Mouse (Mus musculus) splenic B cell, adult 2 months (primary cell): ENCODE results near the gene Zfpm1.

Experiments used
- DNase-seq: peaks from one replicate; pipeline ENCODE4 v3.0.0-alpha.2; 2011; ENCODE audit warnings: low read depth, low spot score
- H3K27me3 ChIP-seq: 2 replicates; pipeline ENCODE4 v1.6.1; 2012; ENCODE audit warnings: mild to moderate bottlenecking, low read length, moderate library complexity, mixed read lengths; ENCODE audit not compliant: control insufficient read depth, poor library complexity, insufficient read depth, severe bottlenecking
- H3K36me3 ChIP-seq: 2 replicates; pipeline ENCODE4 v1.6.1; 2012; ENCODE audit warnings: mild to moderate bottlenecking, low read length, moderate library complexity, mixed read lengths; ENCODE audit not compliant: control insufficient read depth, poor library complexity, insufficient read depth, severe bottlenecking

Gene Zfpm1

GRCm38 (mm10) chr8:122282035-122282358, at the start of gene Zfpm1:
Gene Zfpm1 (plus strand): TSS chr8:122282141.
- Histone ChIP-seq H3K27me3 (no peaks in the 10 kb centered on the region), H3K36me3 (no peaks in the 10 kb centered on the region)
- no peak for DNase-seq

DNA sequence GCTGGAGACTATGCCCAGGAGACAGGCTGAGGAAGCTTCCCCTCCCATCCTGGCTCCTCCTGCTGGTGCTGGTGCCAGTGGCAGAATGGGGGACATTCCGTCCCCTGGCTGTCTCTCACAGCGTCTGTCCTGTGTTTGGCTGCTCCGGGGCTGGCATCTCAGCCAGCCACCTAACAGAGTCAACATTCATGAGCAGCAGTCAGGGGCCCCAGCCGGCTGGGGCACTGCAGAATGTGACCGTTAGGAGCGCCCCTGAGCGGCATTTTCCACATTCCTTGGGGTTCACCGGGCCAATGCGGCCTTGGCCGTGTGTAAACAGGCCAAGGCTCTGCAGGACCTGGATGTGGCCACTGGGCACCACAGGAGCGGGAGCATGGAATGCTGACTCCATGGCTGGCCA, 47.9 kb upstream of the Zfpm1 start:
- Histone ChIP-seq H3K27me3 (no peaks in the 10 kb centered on the region), H3K36me3 (no peaks in the 10 kb centered on the region)
- DNase-seq: no peak

GRCm38 (mm10) chr8:122236521-122236920, 45.4 kb upstream of the Zfpm1 start:
- H3K27me3 ChIP-seq: no peaks in the 10 kb centered on the region
- no peaks in the 10 kb centered on the region for H3K36me3 ChIP-seq
- no peak for DNase-seq

- Histone ChIP-seq H3K27me3 (no peaks in the 10 kb centered on the region), H3K36me3 (no peaks in the 10 kb centered on the region)
- DNase-seq: no peak
Observed at GRCm38 (mm10) chr8:122238225-122238624, 43.7 kb upstream of the Zfpm1 start.

DNA sequence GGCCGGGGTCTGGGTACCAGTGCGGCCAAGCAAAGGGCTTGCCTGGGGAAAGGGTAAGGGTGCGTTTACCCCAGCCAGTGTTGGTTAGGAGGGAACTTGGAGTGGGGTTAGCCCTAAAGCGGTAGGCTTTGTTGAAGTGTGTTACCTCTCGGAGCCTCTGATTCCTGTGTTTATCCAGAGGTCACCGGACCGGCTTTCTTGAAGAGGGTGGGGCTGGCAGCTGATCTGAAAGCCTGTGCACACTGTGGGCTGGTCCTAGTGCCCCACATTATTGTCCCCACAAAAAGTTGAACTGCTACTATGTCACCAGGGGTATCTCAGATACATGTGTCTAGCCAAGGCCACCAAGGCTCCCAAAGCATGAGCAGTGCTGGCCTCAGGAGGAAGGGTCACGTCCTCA, 43.2 kb upstream of the Zfpm1 start:
- Histone ChIP-seq H3K27me3 (no peaks in the 10 kb centered on the region), H3K36me3 (no peaks in the 10 kb centered on the region)
- no peak for DNase-seq

GRCm38 (mm10) chr8:122240241-122241026, 41.5 kb upstream of the Zfpm1 start:
- Histone ChIP-seq H3K36me3 (no peaks in the 10 kb centered on the region), H3K27me3 (no peaks in the 10 kb centered on the region)
- no peak for DNase-seq

GRCm38 (mm10) chr8:122243310-122243709, 38.6 kb upstream of the Zfpm1 start:
- no peaks in the 10 kb centered on the region for H3K36me3 ChIP-seq
- DNase-seq: no peak
- no peaks in the 10 kb centered on the region for H3K27me3 ChIP-seq

GRCm38 (mm10) chr8:122245161-122245560, 36.8 kb upstream of the Zfpm1 start:
- Histone ChIP-seq H3K36me3 (no peaks in the 10 kb centered on the region), H3K27me3 (no peaks in the 10 kb centered on the region)
- no peak for DNase-seq

- DNase-seq: no peak
- H3K27me3 ChIP-seq: no peaks in the 10 kb centered on the region
Observed at GRCm38 (mm10) chr8:122246257-122247211, 35.4 kb upstream of the Zfpm1 start.

DNA sequence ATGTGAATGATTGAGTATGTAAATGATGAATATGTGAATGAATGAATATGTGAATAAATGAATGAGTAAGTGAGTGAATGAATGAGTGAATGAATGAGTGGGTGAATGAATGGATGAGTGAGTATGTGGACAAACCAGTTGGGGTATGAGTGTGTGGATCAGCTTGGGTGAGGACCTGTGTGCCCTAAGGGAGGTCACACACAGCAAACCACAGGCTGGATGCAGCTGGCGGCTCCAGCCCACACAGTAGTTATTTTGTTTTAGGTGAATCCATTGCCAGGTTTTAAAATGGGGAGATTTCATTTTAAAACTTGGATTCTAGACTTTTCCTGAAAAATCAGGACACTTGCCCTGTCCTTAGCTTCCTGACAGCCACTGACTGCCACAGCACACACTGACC, 30.2 kb upstream of the Zfpm1 start:
- no peaks in the 10 kb centered on the region for H3K27me3 ChIP-seq
- no peaks in the 10 kb centered on the region for H3K36me3 ChIP-seq
- DNase-seq: no peak

More at GRCm38 (mm10) chr8:122246257-122247211, 35.4 kb upstream of the Zfpm1 start:
- no peaks in the 10 kb centered on the region for H3K36me3 ChIP-seq

DNA sequence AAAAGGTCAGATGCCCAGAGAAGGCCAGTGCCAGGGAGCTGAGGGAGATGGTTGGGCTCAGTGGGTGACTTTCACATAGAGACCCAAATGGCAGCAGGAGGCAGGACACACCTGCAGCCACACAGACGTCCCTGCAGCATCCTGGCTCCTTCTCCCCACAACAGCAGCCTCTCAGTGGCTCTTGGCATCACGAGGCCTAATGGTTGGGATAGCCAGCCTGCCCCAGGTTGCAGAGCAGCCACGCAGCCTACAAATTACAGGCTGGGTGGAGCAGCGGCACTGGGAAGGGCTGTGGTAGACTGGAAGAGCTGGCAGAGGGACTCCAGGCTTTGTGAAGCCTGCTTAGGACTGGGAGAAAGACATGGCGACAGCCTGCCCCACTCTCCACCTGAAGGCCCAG, 29.6 kb upstream of the Zfpm1 start:
- H3K27me3 ChIP-seq: no peaks in the 10 kb centered on the region
- DNase-seq: no peak
- H3K36me3 ChIP-seq: no peaks in the 10 kb centered on the region

DNA sequence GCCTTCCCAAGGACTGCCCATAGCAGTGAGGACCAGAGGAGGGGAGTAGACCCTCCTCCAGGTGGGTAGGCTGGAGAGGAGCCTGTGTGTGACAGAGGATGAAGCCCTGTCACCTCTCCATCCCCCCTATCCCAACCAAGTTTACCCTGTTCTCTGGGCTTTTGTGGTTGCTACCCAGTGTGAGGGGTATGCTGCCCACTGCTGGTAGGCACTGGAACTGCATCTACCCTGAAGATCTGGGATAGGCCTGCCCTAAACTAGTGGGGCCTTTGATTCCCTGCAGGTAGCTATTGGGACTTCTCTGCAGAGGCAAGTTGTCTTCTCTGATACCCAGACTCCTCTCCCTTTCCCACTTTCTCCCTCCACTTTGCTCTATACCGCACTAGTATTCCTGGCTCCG, 22.6 kb upstream of the Zfpm1 start:
- H3K36me3 ChIP-seq: no peaks in the 10 kb centered on the region
- peak; percentile 73 for DNase-seq

DNA sequence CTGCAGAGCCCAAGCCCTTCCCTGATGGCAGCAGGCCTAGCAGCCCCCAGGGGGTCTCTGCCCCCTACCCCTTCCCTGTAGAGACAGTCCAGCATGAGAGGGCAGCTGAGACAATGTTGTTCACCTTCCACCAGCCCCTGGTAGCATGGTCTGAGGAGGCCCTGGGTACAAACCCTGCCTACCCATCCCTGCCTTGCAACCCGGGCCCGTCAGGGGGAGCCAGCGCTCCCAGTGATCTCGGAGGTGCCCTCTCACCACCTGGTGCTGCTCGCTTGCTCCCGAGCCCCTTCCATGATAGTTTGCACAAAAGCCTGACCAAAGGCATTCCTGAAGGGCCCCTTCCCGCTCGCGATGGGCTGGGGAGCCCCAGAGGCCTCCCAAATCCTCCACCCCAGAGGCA, 21.2 kb upstream of the Zfpm1 start:
- no peak for DNase-seq
- H3K27me3 ChIP-seq: no peaks in the 10 kb centered on the region
- no peaks in the 10 kb centered on the region for H3K36me3 ChIP-seq

More for the DNA sequence above, 22.6 kb upstream of the Zfpm1 start:
- no peaks in the 10 kb centered on the region for H3K27me3 ChIP-seq

DNA sequence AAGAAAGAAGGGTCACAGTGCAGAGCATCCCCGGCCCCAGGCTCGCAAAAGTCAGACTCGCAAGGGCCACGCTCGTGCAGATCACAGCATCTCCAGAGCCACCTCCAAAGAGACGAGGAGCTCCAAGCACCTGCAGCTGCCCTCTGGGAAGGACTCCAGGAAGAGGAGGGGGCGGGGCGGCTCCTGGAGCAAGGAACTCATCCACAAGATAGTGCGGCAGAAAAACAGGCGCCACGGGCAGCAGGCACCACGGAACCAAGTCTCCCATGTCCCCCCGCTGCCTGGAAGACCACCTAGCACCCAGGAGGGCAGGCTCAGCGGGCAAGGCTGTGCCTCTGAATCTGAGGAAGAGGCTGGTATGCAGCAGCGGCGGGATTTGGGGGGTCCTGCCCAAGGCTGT, 19.1 kb upstream of the Zfpm1 start:
- no peak for DNase-seq
- Histone ChIP-seq H3K27me3 (no peaks in the 10 kb centered on the region), H3K36me3 (no peaks in the 10 kb centered on the region)

DNA sequence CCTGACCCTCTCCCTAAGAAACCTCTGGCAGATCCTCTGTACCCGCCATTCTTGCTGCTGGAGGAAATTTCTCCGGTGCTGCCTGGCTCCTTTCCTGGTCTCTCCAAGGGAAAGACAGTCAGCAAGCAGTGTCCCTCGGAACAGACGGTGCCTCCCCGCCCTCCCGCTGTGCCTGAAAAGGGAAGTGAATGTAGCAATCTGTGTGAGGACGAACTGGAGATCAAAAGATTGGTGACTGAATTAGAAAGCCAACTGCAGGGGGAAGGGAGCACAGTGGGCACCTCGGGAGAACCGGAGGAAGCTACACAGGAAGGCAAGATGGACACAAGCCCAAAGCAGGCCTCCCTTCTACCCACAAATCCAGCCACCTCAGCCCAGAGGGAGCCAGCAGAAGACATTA, 17.7 kb upstream of the Zfpm1 start:
- Histone ChIP-seq H3K36me3 (no peaks in the 10 kb centered on the region), H3K27me3 (no peaks in the 10 kb centered on the region)
- no peak for DNase-seq
